Mouse (Mus musculus) hindbrain, embryonic 12.5 days (tissue): ENCODE results near the gene Tbc1d10c. TPM values are rescaled to one million over a fixed set of nuclear protein-coding genes. Genes with fewer than 3 reads are reported as not detected.

Experiments
- ATAC-seq: fragments of 200-750 bp; cut with Nextera tagmentation; 2 replicates; pipeline ENCODE4 v1.8.0; 2017; ENCODE audit warnings: moderate TSS enrichment; ENCODE audit not compliant: low FRiP score
- H3K27ac ChIP-seq: fragments of 300-500 bp; sonication (generic); 2 replicates; pipeline ENCODE4 v1.5.1; 2016; ENCODE audit warnings: mild to moderate bottlenecking
- H3K27me3 ChIP-seq: fragments of 300-500 bp; sonication (generic); 2 replicates; pipeline ENCODE4 v1.6.1; 2016; ENCODE audit warnings: mild to moderate bottlenecking
- H3K36me3 ChIP-seq: fragments of 300-500 bp; sonication (generic); 2 replicates; pipeline ENCODE4 v1.6.1; 2016; ENCODE audit warnings: mild to moderate bottlenecking
- H3K4me1 ChIP-seq: fragments of 300-500 bp; sonication (generic); 2 replicates; pipeline ENCODE4 v1.6.1; 2016
- H3K4me2 ChIP-seq: fragments of 300-500 bp; sonication (generic); replicated peaks from 2 replicates; pipeline ENCODE4 v1.6.1; 2016; ENCODE audit warnings: mild to moderate bottlenecking
- H3K4me3 ChIP-seq: fragments of 300-500 bp; sonication (generic); 2 replicates; pipeline ENCODE4 v1.5.1; 2016; ENCODE audit warnings: mild to moderate bottlenecking
- H3K9ac ChIP-seq: fragments of 300-500 bp; sonication (generic); 2 replicates; pipeline ENCODE4 v1.6.1; 2016; ENCODE audit warnings: mild to moderate bottlenecking, moderate library complexity
- H3K9me3 ChIP-seq: fragments of 300-500 bp; sonication (generic); replicated peaks from 2 replicates; pipeline ENCODE4 v1.6.1; 2016; ENCODE audit warnings: mild to moderate bottlenecking
- WGBS: fragments of 180-500 bp; shearing (Covaris S2); methylation state at CpG from one replicate; pipeline ENCODE4 v1.1.7; 2016; 5-methylcytosine and 5-hydroxymethylcytosine counted together
- polyA plus RNA-seq: library from polyadenylated mRNA; unstranded; fragments of >200 nt; fragmentation: Nextera tagmentation; extraction: Ambion mirVana; gene quantifications from 2 replicates; pipeline ENCODE4 v1.2.1, GENCODE M21; 2016

Gene Tbc1d10c
- 0.58 and 1.0 TPM in 2 replicates for polyA plus RNA-seq

- no peaks in the 10 kb centered on the region for H3K9me3 ChIP-seq
- no peak for ATAC-seq
- H3K4me3 ChIP-seq: peak within 1 kb of the TSS; percentile 91
- peaks cover 22% of the 10 kb centered on the region for H3K4me1 ChIP-seq
- H3K9ac ChIP-seq: peak within 1 kb of the TSS; percentile 99
- WGBS: 69% methylated on average over 4 of the region's 4 CpGs
- H3K36me3 ChIP-seq: peaks cover 25% of the 10 kb centered on the region
- peak within 1 kb of the TSS; percentile 94 for H3K27ac ChIP-seq
- peak within 1 kb of the TSS; percentile 83 for H3K4me2 ChIP-seq
- 0 out of 2 replicates have a peak, but pooled peaks cover 4% of the 10 kb centered on the region for H3K27me3 ChIP-seq
Measured at GRCm38 (mm10) chr19:4190831-4191334, at the start of gene Tbc1d10c. Gene Tbc1d10c (minus strand): TSS chr19:4191284.

DNA sequence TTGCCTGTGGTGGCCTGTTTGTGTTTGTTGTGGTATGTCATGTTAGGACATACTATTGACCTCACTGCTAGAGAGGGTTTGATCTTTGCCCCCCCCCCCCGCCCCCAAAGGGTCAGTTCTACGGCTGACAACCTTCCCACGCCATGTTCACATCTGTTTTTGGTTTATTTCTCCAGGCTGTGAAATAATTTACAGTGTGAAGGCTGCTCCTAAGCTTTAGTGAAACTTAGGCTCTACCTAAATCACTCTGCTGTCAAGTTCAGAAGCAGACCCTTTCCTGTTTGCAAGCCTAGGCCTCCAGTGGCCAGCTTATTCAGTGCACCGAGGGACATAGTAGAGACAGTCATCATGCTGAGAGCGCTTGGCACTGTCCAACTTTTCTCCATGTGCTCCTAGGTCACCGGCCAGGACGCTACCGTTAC lies 49.2 kb upstream of the Tbc1d10c start:
- Histone ChIP-seq H3K4me3 (no peak overlapping the region), H3K4me2 (no peak overlapping the region), H3K9me3 (no peaks in the 10 kb centered on the region), H3K4me1 (no peaks in the 10 kb centered on the region), H3K36me3 (no peaks in the 10 kb centered on the region), H3K27ac (no peak overlapping the region), H3K9ac (no peak overlapping the region), H3K27me3 (no peaks in the 10 kb centered on the region)
- WGBS: 67% methylated on average over 8 of the region's 8 CpGs
- no peak for ATAC-seq

DNA sequence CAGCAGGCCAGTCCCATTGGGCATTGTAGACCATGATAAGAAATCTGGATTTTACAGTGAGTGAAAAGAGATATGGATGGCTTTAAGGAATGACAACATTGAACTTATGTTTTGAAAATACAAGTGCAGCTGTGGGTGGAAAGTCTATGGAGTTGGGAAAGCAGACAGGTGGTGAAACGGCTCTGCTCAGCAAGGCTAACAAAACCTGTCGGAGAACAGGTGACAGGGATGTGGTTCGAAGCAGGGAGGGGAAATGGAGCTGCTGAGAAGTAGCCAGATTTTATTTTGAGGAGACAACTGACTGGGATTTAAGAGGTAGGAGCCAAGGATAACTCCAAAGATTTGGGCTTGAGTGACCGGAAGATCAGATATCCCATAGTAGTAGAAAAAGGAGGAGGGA lies 43.5 kb upstream of the Tbc1d10c start:
- ATAC-seq: no peak
- H3K27ac ChIP-seq: no peak overlapping the region
- WGBS: 77% methylated on average over 4 of the region's 4 CpGs
- no peak overlapping the region for H3K4me3 ChIP-seq
- H3K36me3 ChIP-seq: no peaks in the 10 kb centered on the region
- H3K4me2 ChIP-seq: no peak overlapping the region
- H3K27me3 ChIP-seq: peaks cover 8% of the 10 kb centered on the region
- H3K9ac ChIP-seq: no peak overlapping the region
- H3K9me3 ChIP-seq: no peaks in the 10 kb centered on the region
- H3K4me1 ChIP-seq: peaks cover 12% of the 10 kb centered on the region

- H3K27me3 ChIP-seq: peaks cover 20% of the 10 kb centered on the region
- ATAC-seq: no peak
- WGBS: 76% methylated on average over 7 of the region's 7 CpGs
- H3K9ac ChIP-seq: peak overlapping the region; percentile 82
- no peak overlapping the region for H3K27ac ChIP-seq
- H3K36me3 ChIP-seq: no peaks in the 10 kb centered on the region
- H3K9me3 ChIP-seq: no peaks in the 10 kb centered on the region
- peaks cover 12% of the 10 kb centered on the region for H3K4me1 ChIP-seq
- H3K4me3 ChIP-seq: no peak overlapping the region
- peak overlapping the region; percentile 89 for H3K4me2 ChIP-seq
Measured at GRCm38 (mm10) chr19:4232651-4233050, 41.6 kb upstream of the Tbc1d10c start.

GRCm38 (mm10) chr19:4232186-4232572 lies 41.1 kb upstream of the Tbc1d10c start:
- H3K27ac ChIP-seq: peak overlapping the region; percentile 69
- peak overlapping the region; percentile 89 for H3K4me2 ChIP-seq
- peaks cover 20% of the 10 kb centered on the region for H3K27me3 ChIP-seq
- 58% methylated on average over 2 of the region's 2 CpGs for WGBS
- H3K9ac ChIP-seq: peak overlapping the region; percentile 82
- H3K36me3 ChIP-seq: no peaks in the 10 kb centered on the region
- peaks cover 12% of the 10 kb centered on the region for H3K4me1 ChIP-seq
- H3K4me3 ChIP-seq: peak overlapping the region; percentile 52
- ATAC-seq: peak; percentile 26
- H3K9me3 ChIP-seq: no peaks in the 10 kb centered on the region

GRCm38 (mm10) chr19:4231253-4232185 lies 40.4 kb upstream of the Tbc1d10c start, which contains the start of gene Pold4:
Gene Pold4 (plus strand): TSS chr19:4231899.
- peak within 1 kb of the TSS; percentile 69 for H3K27ac ChIP-seq

DNA sequence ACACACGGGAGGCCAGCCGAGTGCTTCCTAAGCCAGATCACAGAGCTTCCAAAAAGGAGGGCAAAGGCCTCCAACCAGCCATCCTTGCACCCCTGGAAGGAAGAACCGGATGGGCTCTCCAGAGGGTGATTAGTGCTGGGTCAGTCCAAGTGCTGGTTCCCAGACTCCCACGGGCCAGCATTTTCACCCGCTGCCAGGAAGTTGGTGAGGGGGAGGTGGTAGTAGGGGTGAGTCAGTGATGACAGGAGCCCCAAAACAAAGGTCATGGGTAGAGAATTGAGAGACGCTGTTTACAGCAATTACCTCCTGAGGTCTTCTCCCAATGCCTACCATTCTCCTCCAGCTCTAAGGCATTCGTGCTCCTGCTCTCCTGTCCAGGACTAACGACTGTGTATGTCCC lies 39.3 kb upstream of the Tbc1d10c start:
- WGBS: 76% methylated on average over 8 of the region's 8 CpGs
- ATAC-seq: no peak

More at GRCm38 (mm10) chr19:4231253-4232185, 40.4 kb upstream of the Tbc1d10c start, which contains the start of gene Pold4:
- 12% methylated on average over 26 of the region's 26 CpGs for WGBS
- Histone ChIP-seq H3K4me3 (peak within 1 kb of the TSS; percentile 52), H3K4me1 (peaks cover 12% of the 10 kb centered on the region), H3K27me3 (peaks cover 20% of the 10 kb centered on the region), H3K36me3 (no peaks in the 10 kb centered on the region), H3K9ac (peak within 1 kb of the TSS; percentile 82), H3K9me3 (no peaks in the 10 kb centered on the region), H3K4me2 (peak within 1 kb of the TSS; percentile 89)
- ATAC-seq: peak; percentile 90

DNA sequence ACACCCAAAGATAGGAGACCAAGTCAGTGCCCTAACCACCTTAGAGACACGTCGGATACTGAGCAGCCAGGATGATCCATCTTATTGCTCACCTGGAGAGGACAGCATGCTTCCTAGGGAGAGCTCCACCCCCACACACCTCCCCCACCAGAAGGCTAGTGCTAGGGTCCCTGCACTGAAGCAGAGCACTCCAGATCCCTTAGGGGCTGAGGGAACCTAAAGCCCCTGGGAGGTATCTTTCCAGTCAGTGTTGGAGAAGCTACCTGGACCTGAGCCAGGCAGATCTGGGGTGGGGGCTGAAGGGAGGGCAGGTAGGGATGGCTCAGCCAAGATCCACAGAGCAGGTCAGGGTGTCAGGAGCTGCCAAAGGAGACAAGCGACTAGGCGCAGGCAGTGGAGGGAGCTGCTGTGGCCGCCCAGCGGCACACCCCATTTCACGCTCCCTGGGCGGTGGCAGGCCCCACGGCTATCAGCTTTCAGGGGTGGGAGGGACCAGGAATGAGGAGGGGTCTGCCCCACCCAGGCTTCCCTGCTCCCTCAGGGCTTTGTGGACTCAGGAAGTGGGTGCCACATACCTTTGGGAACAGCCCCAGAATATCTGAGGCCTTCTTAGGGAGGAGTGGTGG lies 38.5 kb upstream of the Tbc1d10c start:
- H3K4me3 ChIP-seq: no peak overlapping the region
- no peaks in the 10 kb centered on the region for H3K36me3 ChIP-seq
- no peak for ATAC-seq
- peak overlapping the region; percentile 6; the same call in 1 of the 2 replicates for H3K9ac ChIP-seq
- peaks cover 12% of the 10 kb centered on the region for H3K4me1 ChIP-seq
- no peak overlapping the region for H3K4me2 ChIP-seq
- no peaks in the 10 kb centered on the region for H3K9me3 ChIP-seq
- H3K27me3 ChIP-seq: peaks cover 20% of the 10 kb centered on the region
- 50% methylated on average over 9 of the region's 9 CpGs for WGBS
- no peak overlapping the region for H3K27ac ChIP-seq

More for the DNA sequence above, 39.3 kb upstream of the Tbc1d10c start:
- H3K9ac ChIP-seq: no peak overlapping the region
- no peak overlapping the region for H3K4me2 ChIP-seq
- no peak overlapping the region for H3K27ac ChIP-seq
- H3K36me3 ChIP-seq: no peaks in the 10 kb centered on the region
- no peaks in the 10 kb centered on the region for H3K9me3 ChIP-seq
- H3K27me3 ChIP-seq: peaks cover 20% of the 10 kb centered on the region
- H3K4me3 ChIP-seq: no peak overlapping the region
- peaks cover 12% of the 10 kb centered on the region for H3K4me1 ChIP-seq

DNA sequence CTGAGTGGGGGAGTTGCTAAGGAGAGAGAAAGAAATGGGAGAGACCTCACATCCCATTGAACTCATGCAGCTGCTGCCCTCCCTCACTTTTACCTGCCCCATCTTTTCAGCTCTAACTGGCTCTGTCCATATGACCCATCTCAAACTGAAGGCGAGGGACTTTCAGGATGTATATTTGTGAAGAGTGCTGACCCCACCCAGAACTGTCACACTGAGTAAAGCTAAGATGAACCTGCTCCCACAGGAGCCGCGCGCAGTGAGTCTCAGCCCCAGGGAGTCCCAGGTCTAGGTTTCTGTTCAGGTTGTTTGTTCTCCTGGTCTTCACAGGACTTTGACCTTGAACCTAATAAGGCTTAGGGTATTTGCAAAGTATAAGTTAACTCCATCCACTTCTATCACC lies 37.8 kb upstream of the Tbc1d10c start:
- no peak for ATAC-seq
- WGBS: 68% methylated on average over 4 of the region's 4 CpGs
- Histone ChIP-seq H3K9ac (no peak overlapping the region), H3K36me3 (no peaks in the 10 kb centered on the region), H3K4me3 (no peak overlapping the region), H3K27ac (no peak overlapping the region), H3K4me2 (no peak overlapping the region), H3K4me1 (peaks cover 12% of the 10 kb centered on the region), H3K9me3 (no peaks in the 10 kb centered on the region), H3K27me3 (peaks cover 20% of the 10 kb centered on the region)

DNA sequence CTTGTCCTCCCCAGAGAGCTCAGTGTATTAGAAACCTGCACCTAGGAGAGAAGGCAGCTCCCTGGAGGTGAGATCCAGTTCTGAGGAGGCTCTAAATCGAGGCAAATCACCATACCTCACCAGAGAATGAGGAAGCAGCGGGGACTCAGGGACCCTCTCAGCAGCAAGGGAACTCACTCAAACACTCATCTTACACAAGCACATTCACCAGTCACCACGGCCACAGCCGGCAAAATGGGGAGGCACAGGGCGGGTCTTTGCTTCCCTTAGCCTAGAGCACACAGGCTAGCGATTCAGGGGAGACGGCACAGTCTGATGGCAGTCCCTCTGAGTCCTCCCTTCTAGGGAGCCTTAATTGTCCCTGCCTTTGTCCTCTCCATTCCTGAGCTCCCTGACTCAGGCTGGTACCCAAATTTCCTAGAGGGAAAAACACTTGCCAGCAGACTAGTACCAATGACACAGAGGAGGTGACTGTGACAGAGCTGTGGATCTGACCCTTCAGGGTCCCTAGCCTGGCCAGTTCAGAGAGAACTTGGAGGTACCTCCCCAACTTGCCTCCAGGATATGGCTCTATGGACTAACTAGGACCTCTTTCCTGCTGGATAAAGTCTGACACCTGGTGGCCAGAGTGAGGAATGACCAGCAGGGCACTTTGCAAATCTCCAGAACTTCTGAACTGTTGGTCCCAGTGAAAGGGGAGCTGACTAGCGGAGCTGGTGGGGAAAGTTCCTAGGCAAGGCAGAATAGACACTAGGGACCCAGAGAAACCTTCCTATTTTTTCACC lies 37.0 kb upstream of the Tbc1d10c start:
- Histone ChIP-seq H3K4me3 (no peak overlapping the region), H3K27ac (no peak overlapping the region), H3K4me2 (no peak overlapping the region), H3K9ac (no peak overlapping the region), H3K9me3 (no peaks in the 10 kb centered on the region), H3K4me1 (peaks cover 12% of the 10 kb centered on the region), H3K36me3 (no peaks in the 10 kb centered on the region), H3K27me3 (peaks cover 20% of the 10 kb centered on the region)
- ATAC-seq: no peak
- 21% methylated on average over 8 of the region's 8 CpGs for WGBS

- Histone ChIP-seq H3K4me3 (no peak overlapping the region), H3K27me3 (peaks cover 20% of the 10 kb centered on the region), H3K9me3 (no peaks in the 10 kb centered on the region), H3K4me2 (no peak overlapping the region), H3K27ac (no peak overlapping the region), H3K36me3 (no peaks in the 10 kb centered on the region), H3K4me1 (peaks cover 10% of the 10 kb centered on the region), H3K9ac (no peak overlapping the region)
- 77% methylated on average over 5 of the region's 5 CpGs for WGBS
- no peak for ATAC-seq
Measured at GRCm38 (mm10) chr19:4227446-4227845, 36.4 kb upstream of the Tbc1d10c start.
